Mouse (Mus musculus) bone marrow macrophage, adult 2 months (primary cell): Measurements from ENCODE around the gene Gm21962. TPM values are rescaled to one million over a fixed set of nuclear protein-coding genes. Genes with fewer than 3 reads are reported as not detected.

Source experiments
- H3K27ac ChIP-seq: 2 replicates; pipeline ENCODE4 v1.5.1; 2012; ENCODE audit warnings: low read depth, low read length; ENCODE audit not compliant: insufficient read depth
- H3K4me1 ChIP-seq: 2 replicates; pipeline ENCODE4 v1.6.1; 2012; ENCODE audit warnings: low read length; ENCODE audit not compliant: control insufficient read depth, insufficient read depth
- H3K4me3 ChIP-seq: 2 replicates; pipeline ENCODE4 v1.5.1; 2012; ENCODE audit warnings: mild to moderate bottlenecking, low read length, moderate library complexity; ENCODE audit not compliant: insufficient read depth
- CTCF ChIP-seq: IDR thresholded peaks from 2 replicates; pipeline ENCODE4 v1.5.1; 2012; ENCODE audit warnings: low read depth, mild to moderate bottlenecking, low read length, moderate library complexity
- POLR2A ChIP-seq: IDR thresholded peaks from 2 replicates; pipeline ENCODE4 v1.6.1; 2012; ENCODE audit warnings: mild to moderate bottlenecking, low read depth, low read length, borderline replicate concordance
- polyA plus RNA-seq: library from polyadenylated mRNA; stranded (reverse); fragments of >200 nt; gene quantifications from 2 replicates; pipeline ENCODE4 v1.2.4, GENCODE M21; 2012; ENCODE audit not compliant: missing spikeins, insufficient read depth, insufficient read length

The Gm21962 gene
- polyA plus RNA-seq, 1 experiment = not detected

DNA sequence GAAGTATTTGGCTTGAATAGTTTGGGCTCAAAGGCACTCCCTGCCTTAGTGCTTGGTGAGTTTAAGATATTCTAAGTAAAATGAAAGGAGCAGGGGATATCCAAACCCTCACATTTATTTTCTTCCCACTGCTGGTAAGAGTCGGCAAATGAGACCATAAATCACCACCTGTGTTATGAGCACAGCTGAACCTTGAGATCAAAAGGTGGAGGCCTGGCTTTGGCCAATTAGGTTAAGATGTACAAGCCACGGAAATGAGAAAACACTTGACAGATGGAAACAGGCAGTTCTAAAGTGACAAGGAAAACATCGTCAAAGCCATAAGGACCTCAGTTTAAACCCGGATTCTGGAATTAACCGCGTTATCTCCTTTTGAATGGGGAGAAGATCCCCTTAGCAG, 26.4 kb upstream of the Gm21962 start:
- Histone ChIP-seq H3K4me1 (no peaks in the 10 kb centered on the region), H3K27ac (no peak overlapping the region), H3K4me3 (no peak overlapping the region)
- TF ChIP-seq POLR2A = no peak
- TF ChIP-seq CTCF = no peak

DNA sequence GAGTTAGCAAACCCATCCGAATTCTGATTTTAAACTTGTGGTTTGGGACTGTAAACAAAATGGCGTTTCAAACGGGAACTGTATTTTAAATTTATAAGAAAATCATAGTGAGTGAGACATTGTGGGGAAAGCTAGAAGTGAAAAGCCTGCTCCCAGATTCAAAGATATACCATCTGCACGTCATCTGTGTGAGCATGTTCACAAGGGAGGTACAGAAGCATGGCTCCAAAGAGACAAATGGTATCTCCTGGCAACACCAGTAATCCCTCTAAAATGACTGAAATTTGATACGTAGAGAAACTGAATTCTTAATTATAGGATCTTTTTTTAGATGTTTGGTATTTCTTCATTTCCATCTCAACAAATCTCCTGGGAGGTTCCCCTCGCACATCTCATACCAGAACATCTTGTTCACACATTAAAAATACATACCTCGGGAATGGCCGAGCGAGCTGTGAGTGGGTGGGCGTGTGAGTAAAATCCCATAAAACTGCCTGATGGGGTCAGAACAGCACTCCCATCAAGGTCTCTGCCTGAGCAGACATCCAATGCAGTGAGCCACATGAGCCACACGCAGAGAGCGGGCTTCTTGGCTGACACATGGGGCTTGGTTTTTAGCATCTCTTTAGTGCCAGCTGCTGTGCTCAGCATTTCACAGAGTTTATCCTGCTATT, 23.8 kb upstream of the Gm21962 start:
- Histone ChIP-seq H3K4me3 (no peak overlapping the region), H3K4me1 (no peaks in the 10 kb centered on the region), H3K27ac (no peak overlapping the region)
- TF ChIP-seq CTCF (no peak), POLR2A (no peak)

DNA sequence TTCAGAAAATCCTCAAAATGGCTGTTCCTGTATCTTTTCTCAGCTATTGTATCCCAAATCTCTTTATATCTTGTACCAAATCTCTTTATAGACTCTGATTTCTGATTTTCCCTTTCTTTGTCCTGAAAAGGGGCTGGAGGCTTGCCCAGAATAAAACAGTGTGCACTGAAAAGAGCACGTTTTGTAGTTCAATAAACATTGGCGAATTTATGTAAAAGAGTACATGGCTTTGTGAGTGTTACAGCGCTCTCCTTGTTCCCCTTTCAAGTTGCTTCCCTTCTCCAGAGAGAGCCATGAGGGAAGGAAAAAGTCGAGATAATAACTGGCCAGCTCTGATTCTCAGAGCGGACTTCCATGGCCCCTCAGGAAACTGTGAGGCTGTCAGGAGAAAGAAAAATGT, 22.2 kb upstream of the Gm21962 start:
- H3K4me1 ChIP-seq = no peaks in the 10 kb centered on the region
- H3K27ac ChIP-seq = no peak overlapping the region
- no peak overlapping the region for H3K4me3 ChIP-seq
- TF ChIP-seq CTCF = no peak
- no peak for TF ChIP-seq POLR2A

DNA sequence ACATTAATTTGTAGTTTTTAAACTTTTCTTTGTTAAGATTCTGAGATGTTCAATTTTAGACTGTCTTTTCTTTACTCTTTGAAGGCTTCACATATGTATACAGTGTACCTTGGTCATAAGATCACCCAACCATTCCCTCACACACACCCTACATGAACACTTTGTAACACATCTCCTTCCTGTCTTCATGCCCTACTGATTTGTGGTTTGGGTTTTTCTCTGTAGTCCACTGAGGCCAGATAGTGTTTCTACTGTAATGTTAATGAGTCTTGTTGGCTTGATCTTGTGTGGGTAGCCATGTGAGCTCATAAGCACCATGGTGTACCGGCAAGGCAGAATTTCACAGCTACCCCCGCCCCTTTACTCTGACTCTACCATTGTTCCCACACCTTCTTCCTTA, 18.5 kb upstream of the Gm21962 start:
- TF ChIP-seq POLR2A (no peak), CTCF (no peak)
- Histone ChIP-seq H3K4me3 (no peak overlapping the region), H3K4me1 (no peaks in the 10 kb centered on the region), H3K27ac (no peak overlapping the region)

- H3K4me1 ChIP-seq = no peaks in the 10 kb centered on the region
- H3K27ac ChIP-seq = no peak overlapping the region
- H3K4me3 ChIP-seq = no peak overlapping the region
- no peak for TF ChIP-seq POLR2A
- no peak for TF ChIP-seq CTCF
These were observed 9.6 kb downstream of the Gm21962 start for GRCm38 (mm10) chr3:137680923-137681322.

DNA sequence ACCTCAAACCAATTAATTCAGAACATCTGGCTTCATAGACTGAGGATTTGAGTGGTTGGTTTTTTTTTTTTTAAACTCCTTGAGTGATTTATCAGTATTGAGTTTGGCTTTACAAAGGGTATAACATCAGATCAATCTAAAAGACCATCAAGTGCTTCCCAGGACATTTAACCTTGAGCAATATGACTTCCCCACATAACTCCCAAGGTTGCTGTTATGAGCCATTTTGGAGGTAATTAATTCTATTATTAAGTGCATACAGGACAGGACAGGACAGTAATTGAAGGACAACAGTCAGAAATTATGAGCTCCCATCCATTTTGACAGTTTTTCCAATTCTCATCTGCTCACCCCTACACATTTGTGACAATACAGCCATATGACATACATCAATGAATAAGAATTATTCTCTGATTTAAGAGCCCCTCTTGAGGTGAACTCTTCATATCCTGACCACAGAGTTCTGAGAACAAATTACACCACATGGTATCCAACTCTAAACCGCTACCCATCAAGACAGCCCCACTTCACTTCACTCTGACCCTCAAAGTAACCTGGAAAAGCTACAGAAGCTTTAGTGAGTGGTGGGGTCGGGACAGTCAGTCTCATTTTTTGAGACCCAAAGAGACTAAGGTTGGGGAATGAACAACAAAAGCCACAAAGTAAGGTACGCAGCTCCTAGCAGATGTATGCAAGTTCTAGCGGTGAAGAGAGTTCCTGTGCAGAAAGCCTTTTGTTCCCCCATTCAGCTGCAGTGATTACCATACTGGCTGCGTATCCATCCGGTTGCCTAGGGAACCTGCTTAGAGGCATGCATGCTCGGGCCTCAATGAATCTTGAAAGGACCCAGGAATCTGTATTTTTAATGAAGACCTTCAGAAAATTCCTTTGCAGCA, 11.8 kb downstream of the Gm21962 start:
- H3K4me3 ChIP-seq = no peak overlapping the region
- no peaks in the 10 kb centered on the region for H3K4me1 ChIP-seq
- TF ChIP-seq POLR2A (no peak), CTCF (no peak)
- H3K27ac ChIP-seq = no peak overlapping the region

- Histone ChIP-seq H3K4me1 (no peaks in the 10 kb centered on the region), H3K27ac (no peak overlapping the region), H3K4me3 (no peak overlapping the region)
- no peak for TF ChIP-seq POLR2A
- no peak for TF ChIP-seq CTCF
These were observed 12.6 kb downstream of the Gm21962 start for GRCm38 (mm10) chr3:137683807-137684403.

- no peak overlapping the region for H3K27ac ChIP-seq
- H3K4me1 ChIP-seq = no peaks in the 10 kb centered on the region
- TF ChIP-seq CTCF = no peak
- TF ChIP-seq POLR2A = no peak
- no peak overlapping the region for H3K4me3 ChIP-seq
These were observed 15.6 kb downstream of the Gm21962 start for GRCm38 (mm10) chr3:137686932-137687331.

DNA sequence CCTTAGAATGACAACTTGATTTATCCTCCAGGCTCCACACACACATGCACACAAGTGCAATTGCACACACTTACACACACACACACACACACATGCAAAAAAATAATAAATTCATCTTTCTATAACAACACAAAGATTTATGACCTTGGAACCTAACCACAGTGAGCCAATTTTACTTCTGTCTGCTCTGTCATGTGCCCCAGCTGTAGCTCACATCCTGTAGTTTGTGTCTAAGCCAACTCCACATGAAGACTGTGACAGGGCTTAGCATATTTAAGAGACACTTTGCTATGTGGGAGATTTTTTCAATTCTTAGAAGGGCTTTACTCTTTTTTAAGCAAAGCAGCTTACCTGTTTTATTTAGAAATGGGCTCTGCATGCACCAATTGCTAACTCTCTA, 20.2 kb downstream of the Gm21962 start:
- no peaks in the 10 kb centered on the region for H3K4me1 ChIP-seq
- TF ChIP-seq POLR2A (no peak), CTCF (no peak)
- H3K27ac ChIP-seq = no peak overlapping the region
- no peak overlapping the region for H3K4me3 ChIP-seq

- TF ChIP-seq CTCF (no peak), POLR2A (no peak)
- Histone ChIP-seq H3K4me3 (no peak overlapping the region), H3K4me1 (no peaks in the 10 kb centered on the region)
These were observed 44.6 kb downstream of the Gm21962 start for GRCm38 (mm10) chr3:137715946-137716345.

More at GRCm38 (mm10) chr3:137715946-137716345, 44.6 kb downstream of the Gm21962 start:
- no peak overlapping the region for H3K27ac ChIP-seq
